Mouse (Mus musculus) ES-E14 (cell line): ENCODE results near the gene Idi1. TPM values are rescaled to one million over a fixed set of nuclear protein-coding genes. Genes with fewer than 3 reads are reported as not detected.
"Not testable (repeated sequence)": the region's sequence is repeated elsewhere in the genome, so short reads cannot be mapped to it uniquely, and the experiment has no call there.

ENCODE experiments used
- DNase-seq: peaks from one replicate; pipeline ENCODE4 v3.0.0-alpha.2; 2013; ENCODE audit warnings: low read depth, low spot score
- H3K27ac ChIP-seq: 2 replicates; pipeline ENCODE4 v1.5.1; 2012; ENCODE audit warnings: low read depth, mild to moderate bottlenecking, low read length, moderate library complexity, mixed read lengths; ENCODE audit not compliant: poor library complexity, insufficient read depth, severe bottlenecking
- H3K36me3 ChIP-seq: 2 replicates; pipeline ENCODE4 v1.6.1; 2012; ENCODE audit warnings: mild to moderate bottlenecking, low read length, moderate library complexity, mixed read lengths; ENCODE audit not compliant: control insufficient read depth, poor library complexity, insufficient read depth, severe bottlenecking
- H3K4me1 ChIP-seq, 2 experiments: fragments of 150-350 bp in 1 of 2; sonication (generic) in 1 of 2; 2 replicates each; pipeline ENCODE4 v1.6.1; 2012; ENCODE audit warnings: low read length in 2 of 2, mild to moderate bottlenecking in 1 of 2, mixed read lengths in 1 of 2; ENCODE audit not compliant: control insufficient read depth in 2 of 2, insufficient read depth in 2 of 2, poor library complexity in 1 of 2
- H3K4me3 ChIP-seq, 2 experiments: fragments of 150-350 bp in 1 of 2; sonication (generic) in 1 of 2; 2 replicates each; pipeline ENCODE4 v1.5.1; 2012; ENCODE audit warnings: low read length in 2 of 2, low read depth in 1 of 2, mild to moderate bottlenecking in 1 of 2, mixed read lengths in 1 of 2; ENCODE audit not compliant: insufficient read depth in 1 of 2, poor library complexity in 1 of 2, severe bottlenecking in 1 of 2
- H3K9ac ChIP-seq: 2 replicates; pipeline ENCODE4 v1.6.1; 2012; ENCODE audit warnings: low read depth, mild to moderate bottlenecking, low read length, mixed read lengths; ENCODE audit not compliant: poor library complexity, insufficient read depth, severe bottlenecking
- H3K9me3 ChIP-seq: fragments of 150-350 bp; sonication (generic); 2 replicates; pipeline ENCODE4 v1.6.1; 2012; ENCODE audit warnings: low read depth, mild to moderate bottlenecking, low read length; ENCODE audit not compliant: control insufficient read depth, insufficient read depth
- CHD2 ChIP-seq: IDR thresholded peaks from 2 replicates; pipeline ENCODE4 v1.6.1; 2014; ENCODE audit warnings: mild to moderate bottlenecking, low read depth, low read length, inconsistent platforms
- HCFC1 ChIP-seq: IDR thresholded peaks from 2 replicates; pipeline ENCODE4 v1.6.1; 2012; ENCODE audit warnings: low read length, inconsistent platforms, borderline replicate concordance; ENCODE audit not compliant: insufficient read depth
- MAFK ChIP-seq: IDR thresholded peaks from 2 replicates; pipeline ENCODE4 v1.6.1; 2014; ENCODE audit warnings: mild to moderate bottlenecking, low read depth, low read length, inconsistent platforms; ENCODE audit not compliant: insufficient read depth
- ZC3H11A ChIP-seq: IDR thresholded peaks from 2 replicates; pipeline ENCODE4 v1.6.1; 2012; ENCODE audit warnings: low read depth, mild to moderate bottlenecking, inconsistent platforms, low read length, borderline replicate concordance
- ZNF384 ChIP-seq: IDR thresholded peaks from 2 replicates; pipeline ENCODE4 v1.6.1; 2012; ENCODE audit warnings: low read depth, low read length, inconsistent platforms
- in situ Hi-C, 2 experiments: fragments of 600-800 bp; cut with MboI; formaldehyde crosslinking; loops; one replicate each; pipeline ENCODE4 v1.15.1; 2025; ENCODE audit warnings: low sequenced_read_pairs in 2 of 2, inconsistent platforms in 1 of 2; ENCODE audit not compliant: unreplicated experiment in 2 of 2
- total RNA-seq: library from RNA; depleted of rRNA; stranded (reverse); fragments of 300-350 nt; gene quantifications from 2 replicates; pipeline ENCODE4 v1.2.3, GENCODE M21; 2012

Gene Idi1
- total RNA-seq, 1 experiment, result 31.5 TPM

GRCm38 (mm10) chr13:8840941-8841340 is 44.4 kb upstream of the Idi1 start:
- Histone ChIP-seq H3K4me3 (no peak overlapping the region), H3K4me1 (no peaks in the 10 kb centered on the region), H3K9me3 (no peaks in the 10 kb centered on the region), H3K27ac (no peak overlapping the region), H3K9ac (no peak overlapping the region), H3K36me3 (peaks cover 8% of the 10 kb centered on the region; the same call in 1 of the 2 replicates)
- no peak for DNase-seq
- no peak for TF ChIP-seq CHD2
- TF ChIP-seq MAFK, result no peak
- TF ChIP-seq HCFC1, result no peak
- TF ChIP-seq ZC3H11A, result no peak
- no peak for TF ChIP-seq ZNF384
- in situ Hi-C loops, result no loop called here

- H3K9me3 ChIP-seq, H3K4me3 ChIP-seq, H3K27ac ChIP-seq, H3K36me3 ChIP-seq, DNase-seq, H3K9ac ChIP-seq, H3K4me1 ChIP-seq, in situ Hi-C loops: not testable (repeated sequence)
Observed at GRCm38 (mm10) chr13:8841846-8842245, 43.5 kb upstream of the Idi1 start.

- no peak for DNase-seq
- peaks cover 7% of the 10 kb centered on the region; the same call in 1 of the 2 replicates for H3K36me3 ChIP-seq
- H3K4me1 ChIP-seq, result no peaks in the 10 kb centered on the region
- TF ChIP-seq CHD2 (no peak), MAFK (no peak), ZC3H11A (no peak), HCFC1 (no peak), ZNF384 (no peak)
- in situ Hi-C loops, result no loop called here
- H3K9ac ChIP-seq, result no peak overlapping the region
- no peak overlapping the region for H3K4me3 ChIP-seq
- no peak overlapping the region for H3K27ac ChIP-seq
- H3K9me3 ChIP-seq, result no peaks in the 10 kb centered on the region
Observed at GRCm38 (mm10) chr13:8842273-8842672, 43.0 kb upstream of the Idi1 start.

GRCm38 (mm10) chr13:8847702-8848101 is 37.6 kb upstream of the Idi1 start:
- H3K9me3 ChIP-seq, result no peaks in the 10 kb centered on the region
- H3K9ac ChIP-seq, result no peak overlapping the region
- H3K4me3 ChIP-seq, result no peak overlapping the region
- H3K27ac ChIP-seq, result no peak overlapping the region
- in situ Hi-C loops, result no loop called here
- H3K36me3 ChIP-seq, result peaks cover 6% of the 10 kb centered on the region
- TF ChIP-seq MAFK, result no peak
- H3K4me1 ChIP-seq, result no peaks in the 10 kb centered on the region
- DNase-seq, result no peak

- no peaks in the 10 kb centered on the region for H3K9me3 ChIP-seq
- H3K36me3 ChIP-seq, result peaks cover 12% of the 10 kb centered on the region
Observed at GRCm38 (mm10) chr13:8849311-8849710, 36.0 kb upstream of the Idi1 start.

More at GRCm38 (mm10) chr13:8849311-8849710, 36.0 kb upstream of the Idi1 start:
- H3K27ac ChIP-seq, result no peak overlapping the region
- H3K4me3 ChIP-seq, result no peak overlapping the region
- H3K4me1 ChIP-seq, result no peaks in the 10 kb centered on the region
- DNase-seq, result no peak
- no peak for TF ChIP-seq HCFC1
- no peak for TF ChIP-seq ZC3H11A
- TF ChIP-seq ZNF384, result no peak
- no peak for TF ChIP-seq MAFK
- no peak overlapping the region for H3K9ac ChIP-seq
- in situ Hi-C loops, result no loop called here
